Mouse (Mus musculus): ENCODE measurements around the gene Pla2g3. TPM values are rescaled to one million over a fixed set of nuclear protein-coding genes. Genes with fewer than 3 reads are reported as not detected.

Pla2g3 gene
- total RNA-seq, 2 experiments from 2014 or later = 0.09 TPM; not detected in 1

DNA sequence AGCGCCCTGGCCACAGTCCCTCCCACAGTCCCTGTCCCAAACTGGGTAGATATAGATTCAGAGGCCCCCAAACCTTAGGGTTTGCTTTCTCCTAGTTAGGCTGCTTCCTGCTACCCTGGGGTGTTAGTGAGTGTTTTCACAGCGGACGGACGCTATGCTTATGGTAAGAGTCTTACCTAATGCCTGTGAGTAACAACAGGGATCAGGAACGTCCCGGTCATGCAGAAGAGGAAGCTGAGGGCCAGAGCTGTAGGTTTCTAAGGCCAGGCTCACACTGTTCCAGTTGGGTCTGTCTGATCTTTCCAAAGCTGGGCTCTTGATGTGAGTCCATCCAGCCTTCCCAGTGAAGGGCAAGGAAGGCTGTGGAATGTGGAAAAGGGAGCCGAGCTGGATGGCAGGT is 1.7 kb upstream of the Pla2g3 start:
- intact Hi-C loops (cut with DNase I; ENCODE audit: low total_unique reads) = no loop called here
- DNase-seq = no peak

DNA sequence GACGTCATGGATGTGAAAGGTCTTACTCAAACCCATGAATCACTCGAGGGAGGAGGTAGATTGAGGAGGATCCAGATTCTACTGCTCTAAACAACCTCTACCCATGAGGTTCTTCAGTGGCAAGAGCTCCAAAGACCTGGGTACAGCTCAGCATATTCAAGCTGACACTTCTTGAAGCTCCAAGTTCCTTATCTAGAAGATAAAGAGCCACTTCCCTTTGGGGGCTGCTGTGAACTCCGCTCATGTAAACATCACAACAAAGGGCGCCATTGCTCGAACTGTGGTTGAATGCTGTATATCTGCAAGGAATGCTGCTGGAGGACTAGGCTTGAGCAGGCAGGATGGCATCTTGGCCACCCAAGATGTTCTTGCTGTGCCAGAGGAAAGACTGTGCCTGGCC is 952 bp downstream of the Pla2g3 start:
- DNase-seq = no peak
- intact Hi-C loops (cut with DNase I; ENCODE audit: low total_unique reads) = no loop called here

DNA sequence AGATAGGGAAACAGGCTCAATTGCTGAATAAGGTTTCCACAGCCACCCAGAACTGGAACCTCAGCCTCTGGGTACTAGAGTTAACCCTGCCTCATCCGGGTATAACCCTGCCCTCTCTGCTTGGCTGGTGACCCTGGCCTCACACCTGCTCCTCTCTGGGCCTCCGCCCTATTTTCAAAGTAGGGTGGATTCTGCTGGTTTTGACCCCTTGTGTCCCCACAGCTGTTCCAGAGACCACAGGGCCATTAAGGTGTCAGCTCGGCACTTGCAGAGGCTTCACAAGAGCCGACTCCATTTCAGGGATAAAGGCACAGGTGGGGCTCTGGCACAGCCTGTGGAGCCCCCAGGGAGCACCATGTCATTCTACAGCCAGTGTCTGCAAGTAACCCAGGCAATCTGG is 4.7 kb downstream of the Pla2g3 start:
- intact Hi-C loops (cut with DNase I; ENCODE audit: low total_unique reads) = no loop called here
- DNase-seq = no peak

DNA sequence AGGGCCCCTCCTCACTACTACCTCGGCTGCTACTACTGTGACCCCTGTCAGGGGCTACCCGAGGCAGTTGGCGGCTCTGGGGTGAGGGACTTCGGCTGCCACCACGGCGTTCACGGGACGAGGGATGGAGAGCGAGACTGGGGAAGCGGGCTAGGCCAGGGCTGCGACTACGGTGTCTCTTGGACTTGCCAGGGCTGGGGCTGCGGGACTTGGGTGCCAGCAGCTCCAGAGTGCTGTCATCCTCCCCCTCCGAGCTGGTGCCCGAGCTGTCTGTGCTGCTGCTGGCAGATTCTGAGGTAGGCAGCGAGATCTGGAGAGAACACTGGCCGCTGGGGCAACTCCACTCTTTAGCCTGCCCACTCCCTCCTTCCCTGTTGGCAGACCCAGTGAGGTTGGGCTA is 6.8 kb downstream of the Pla2g3 start:
- intact Hi-C loops (cut with DNase I; ENCODE audit: low total_unique reads) = no loop called here
- no peak for DNase-seq

DNA sequence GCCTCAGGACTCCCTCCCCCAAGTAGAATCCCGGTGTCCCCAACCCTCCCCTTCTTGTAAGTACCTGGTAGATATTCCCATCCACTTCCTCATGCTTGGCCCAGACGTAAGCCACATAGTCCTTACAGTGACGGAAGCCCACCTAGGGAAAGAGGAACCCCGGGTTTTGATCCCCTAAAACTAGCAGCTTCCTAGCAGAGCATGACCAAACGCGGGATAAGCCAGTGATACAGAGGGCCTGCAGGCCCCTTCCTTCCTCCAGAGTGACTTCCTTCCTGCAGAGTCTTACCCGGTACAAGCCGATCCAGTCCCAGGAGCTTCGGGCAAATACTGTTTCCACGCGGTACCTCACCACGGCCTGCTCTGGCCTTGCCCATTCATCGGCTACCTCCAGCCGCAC is 7.4 kb downstream of the Pla2g3 start:
- DNase-seq = no peak
- intact Hi-C loops (cut with DNase I; ENCODE audit: low total_unique reads) = no loop called here

DNA sequence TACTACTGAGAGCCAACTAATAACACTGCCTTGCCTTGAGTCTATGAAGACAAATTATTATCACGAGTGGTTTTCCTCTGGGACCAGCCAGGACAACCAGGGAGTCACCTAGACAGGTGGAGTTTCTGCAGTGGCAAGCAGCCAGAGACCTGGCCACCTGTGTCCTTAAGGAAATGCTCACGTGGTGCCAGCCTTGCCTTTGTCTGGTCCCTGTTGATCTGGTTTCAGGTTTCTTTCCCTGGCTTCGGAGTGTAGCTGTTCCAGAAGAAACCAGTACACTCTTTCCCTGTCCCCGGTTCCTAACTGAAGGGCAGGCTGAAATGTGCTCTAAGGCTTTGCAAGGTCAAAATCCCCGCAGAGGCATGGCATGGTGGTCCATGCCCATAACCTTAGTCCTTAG is 8.7 kb downstream of the Pla2g3 start:
- intact Hi-C loops (cut with DNase I; ENCODE audit: low total_unique reads) = no loop called here

DNA sequence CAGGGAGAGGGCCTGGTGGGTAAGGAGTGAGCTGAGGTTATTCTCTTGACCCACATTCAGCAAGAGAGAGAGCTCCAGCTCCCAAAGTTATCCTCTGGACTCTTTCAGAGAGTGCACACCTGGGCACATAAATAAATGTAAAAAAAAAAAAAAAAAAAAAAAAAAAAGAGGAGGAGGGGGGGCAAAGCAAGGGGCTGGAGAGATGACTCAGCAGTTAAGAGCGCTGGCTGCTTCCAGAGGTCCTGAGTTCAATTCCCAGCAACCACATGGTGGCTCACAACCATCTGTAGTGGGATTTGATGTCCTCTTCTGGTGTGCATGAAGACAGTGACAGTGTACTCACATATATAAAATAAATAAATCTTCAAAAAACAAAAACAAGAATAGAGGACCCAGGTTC is 9.2 kb downstream of the Pla2g3 start:
- intact Hi-C loops (cut with DNase I; ENCODE audit: low total_unique reads) = no loop called here
- DNase-seq = no peak

More for the DNA sequence above, 8.7 kb downstream of the Pla2g3 start:
- DNase-seq = no peak

DNA sequence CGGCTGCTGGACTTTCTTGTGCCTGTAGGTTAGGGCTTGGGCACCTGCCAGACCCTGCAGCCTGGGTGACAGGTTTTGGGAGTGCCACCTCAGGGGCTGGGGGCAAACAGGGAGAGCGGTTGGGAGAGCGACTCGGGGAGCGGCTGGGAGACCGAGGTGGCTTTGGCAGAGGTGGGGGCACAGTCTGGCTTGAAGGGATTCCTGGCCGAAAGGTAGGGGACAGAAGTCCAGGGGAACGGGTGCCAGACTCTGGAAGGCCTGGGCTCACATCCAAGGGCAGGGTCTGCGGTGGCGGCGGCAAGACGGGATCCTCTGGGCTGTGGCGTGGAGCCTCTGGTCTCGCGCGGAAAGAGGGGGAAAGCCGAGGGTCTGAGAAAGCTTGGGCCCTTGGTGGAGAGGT is 14.0 kb downstream of the Pla2g3 start:
- DNase-seq = no peak

DNA sequence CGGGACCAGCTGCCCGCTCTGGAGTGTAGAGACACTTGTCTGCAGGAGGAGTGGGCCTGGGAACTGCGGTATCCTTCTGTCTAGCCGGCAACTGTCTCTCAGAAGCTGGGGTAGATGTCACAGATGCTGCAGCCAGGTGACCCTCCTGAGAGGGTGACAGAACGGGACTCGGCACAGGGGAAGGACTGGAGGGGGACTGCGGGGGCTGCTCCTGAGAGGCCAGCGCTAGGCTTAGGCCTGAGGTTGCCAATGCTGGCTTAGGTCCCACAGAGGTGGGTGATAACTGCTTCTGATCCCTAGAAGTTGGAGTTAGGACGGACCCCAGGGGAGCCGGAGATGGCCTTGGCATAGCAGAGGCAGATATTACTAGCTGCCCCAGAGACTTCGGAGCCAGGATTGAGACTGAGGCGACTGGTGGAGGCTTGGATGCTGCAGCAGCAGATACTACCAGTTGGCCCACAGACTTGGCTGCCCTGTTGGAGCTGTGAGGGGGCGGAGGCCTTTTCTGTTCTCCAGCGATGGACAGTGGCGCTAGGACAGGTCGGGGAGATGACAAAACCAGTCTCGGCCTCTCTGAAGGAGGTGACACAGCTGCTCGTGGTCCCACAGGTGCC is 14.5 kb downstream of the Pla2g3 start:
- intact Hi-C loops (cut with DNase I; ENCODE audit: low total_unique reads) = no loop called here
- no peak for DNase-seq

More for the DNA sequence above, 14.0 kb downstream of the Pla2g3 start:
- intact Hi-C loops (cut with DNase I; ENCODE audit: low total_unique reads) = no loop called here

DNA sequence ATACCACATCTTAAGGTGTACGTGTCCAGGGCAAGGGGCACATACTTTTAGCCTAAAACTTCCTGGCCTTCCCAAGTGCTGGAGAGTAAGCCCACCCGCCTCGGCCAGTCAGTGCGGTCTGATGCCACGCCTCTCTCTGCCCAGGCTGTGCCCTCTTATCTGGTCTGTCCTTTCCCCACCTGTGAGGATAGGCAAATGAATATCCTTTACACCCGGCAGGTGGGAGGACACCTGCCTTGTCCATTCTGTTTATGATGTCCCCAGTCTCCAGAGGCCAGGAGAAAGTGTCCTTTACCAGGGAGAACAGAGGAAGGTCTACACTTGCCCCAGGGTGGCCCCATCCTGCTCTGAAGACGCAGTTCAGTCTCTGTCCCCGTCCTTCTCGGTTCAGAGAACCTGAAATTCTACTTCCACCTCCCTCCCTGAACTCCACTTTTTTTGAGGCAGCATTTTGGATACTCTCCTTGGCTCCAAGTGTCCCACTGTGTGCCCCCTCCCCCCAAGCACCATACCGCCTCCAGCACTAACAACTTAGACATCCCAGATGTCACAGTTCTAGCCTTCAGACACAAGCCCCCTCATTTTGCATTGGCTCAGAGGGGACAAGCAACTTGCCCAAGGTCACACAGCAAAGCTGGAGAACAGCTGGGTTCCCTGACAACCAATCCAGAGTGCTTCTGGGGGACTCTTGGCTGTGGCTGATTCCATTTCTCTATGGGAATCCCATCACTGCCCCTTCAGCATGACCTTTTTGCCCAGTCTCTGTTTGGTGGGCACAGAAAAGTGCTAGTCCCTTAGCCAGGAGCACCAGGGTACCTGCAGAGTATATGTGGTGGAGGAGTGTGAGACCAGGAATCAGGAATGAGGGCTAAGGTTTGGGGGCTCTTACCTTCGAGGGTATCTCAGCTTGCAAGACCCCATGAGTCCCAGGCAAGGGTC is 15.9 kb downstream of the Pla2g3 start:
- intact Hi-C loops (cut with DNase I; ENCODE audit: low total_unique reads) = no loop called here

DNA sequence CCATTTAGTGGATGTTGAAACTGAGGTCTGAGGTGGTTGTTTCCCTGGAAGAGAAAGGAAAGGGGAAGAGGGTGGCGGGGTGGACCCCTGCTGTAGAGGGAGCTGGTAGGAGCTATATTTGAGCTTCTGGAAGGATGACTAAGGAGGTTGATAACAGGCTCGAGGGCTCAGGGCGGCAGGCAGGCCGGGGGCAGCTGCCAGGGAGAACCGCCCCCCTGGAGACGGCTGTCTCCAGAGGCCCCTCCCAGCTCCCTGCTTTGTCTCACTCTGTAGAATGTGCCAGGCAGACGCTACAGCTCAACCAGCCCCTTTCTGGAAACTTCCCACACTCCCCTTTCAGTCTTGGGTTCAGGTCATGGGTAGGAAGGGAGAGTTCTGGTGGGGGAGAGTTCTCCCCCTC is 20.1 kb downstream of the Pla2g3 start:
- no peak for DNase-seq
- intact Hi-C loops (cut with DNase I; ENCODE audit: low total_unique reads) = no loop called here

More for the DNA sequence above, 15.9 kb downstream of the Pla2g3 start:
- DNase-seq = no peak

DNA sequence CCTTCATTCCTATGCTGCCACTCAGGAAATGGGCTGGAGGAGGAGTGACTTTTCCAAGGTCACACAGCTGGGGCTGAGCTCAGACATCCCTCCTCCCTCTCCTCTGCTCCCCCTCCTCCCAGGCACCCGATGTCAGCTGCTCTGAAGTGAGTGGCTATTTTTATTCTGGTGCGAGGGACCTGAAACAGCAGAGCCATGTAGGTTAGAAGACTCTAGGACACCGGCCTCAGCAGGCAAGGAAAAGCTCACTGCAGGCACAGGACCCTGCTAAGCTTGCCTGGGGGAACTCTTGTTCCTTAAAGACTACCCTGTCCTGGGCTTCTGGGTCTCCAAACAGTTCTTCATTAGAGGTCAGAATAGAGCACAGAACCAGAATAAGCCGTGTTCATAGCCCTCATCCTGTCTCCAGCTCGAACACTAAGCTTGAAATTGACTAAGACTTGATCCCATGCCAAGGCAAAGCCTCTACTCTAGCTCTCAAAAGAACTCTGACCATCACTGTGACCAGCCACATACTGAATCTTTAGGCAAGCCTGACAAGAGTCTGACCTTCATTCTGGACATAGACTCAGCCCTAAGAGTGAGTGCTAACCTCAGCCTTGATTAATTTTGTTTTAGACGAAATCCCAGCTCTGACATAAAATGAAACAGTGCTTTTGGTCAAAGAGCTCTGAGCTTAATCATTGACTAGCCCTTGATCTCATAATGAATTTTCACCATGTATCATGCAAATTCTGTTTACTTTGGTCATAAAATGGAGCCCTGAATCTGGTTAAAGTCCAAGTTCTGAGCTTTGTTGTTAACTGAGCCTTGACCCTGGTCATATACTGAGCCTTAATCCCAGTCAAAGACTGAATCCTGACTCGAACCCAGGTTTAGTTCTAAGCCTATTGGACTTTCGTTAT is 21.3 kb downstream of the Pla2g3 start:
- intact Hi-C loops (cut with DNase I; ENCODE audit: low total_unique reads) = no loop called here
- no peak for DNase-seq

DNA sequence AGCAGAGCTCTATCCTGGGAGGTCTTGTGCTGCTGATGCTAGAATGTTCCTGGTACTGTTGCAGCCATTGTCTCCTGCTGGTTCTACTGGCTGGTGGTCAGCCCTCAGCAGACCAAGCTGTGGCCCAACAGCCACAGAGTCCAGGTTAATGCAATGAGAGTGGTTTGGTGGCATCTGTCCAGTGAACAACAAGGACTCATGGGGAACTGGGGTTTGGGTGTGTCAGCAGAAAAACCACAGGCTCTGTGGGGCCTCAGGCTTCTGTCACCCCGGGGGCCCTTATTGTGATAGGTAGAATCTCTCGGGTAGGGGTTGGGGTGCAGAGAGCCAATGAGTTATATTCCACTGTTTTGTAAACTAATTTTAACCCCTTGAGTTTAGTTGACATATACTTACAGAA is 22.2 kb downstream of the Pla2g3 start:
- no peak for DNase-seq
- intact Hi-C loops (cut with DNase I; ENCODE audit: low total_unique reads) = no loop called here

DNA sequence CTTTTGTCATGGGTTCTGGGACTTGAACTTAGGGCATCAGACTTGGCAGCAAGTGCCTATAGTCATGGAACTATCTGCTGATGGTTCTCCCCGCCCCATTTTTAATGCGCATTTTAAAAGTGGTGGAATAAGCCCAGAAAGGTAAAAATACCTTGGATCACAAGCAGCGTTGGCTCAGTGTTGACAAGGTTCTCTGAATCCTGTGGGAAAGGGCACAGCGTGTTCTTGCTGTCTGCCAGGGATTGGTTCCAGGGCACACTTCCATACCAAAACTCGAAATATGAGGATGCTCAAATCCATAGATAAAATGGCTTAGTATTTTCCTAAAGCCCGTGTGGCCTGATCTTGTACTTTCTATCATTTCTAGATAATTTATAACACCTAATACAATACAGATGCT is 25.2 kb downstream of the Pla2g3 start:
- intact Hi-C loops (cut with DNase I; ENCODE audit: low total_unique reads) = no loop called here
- DNase-seq = no peak

DNA sequence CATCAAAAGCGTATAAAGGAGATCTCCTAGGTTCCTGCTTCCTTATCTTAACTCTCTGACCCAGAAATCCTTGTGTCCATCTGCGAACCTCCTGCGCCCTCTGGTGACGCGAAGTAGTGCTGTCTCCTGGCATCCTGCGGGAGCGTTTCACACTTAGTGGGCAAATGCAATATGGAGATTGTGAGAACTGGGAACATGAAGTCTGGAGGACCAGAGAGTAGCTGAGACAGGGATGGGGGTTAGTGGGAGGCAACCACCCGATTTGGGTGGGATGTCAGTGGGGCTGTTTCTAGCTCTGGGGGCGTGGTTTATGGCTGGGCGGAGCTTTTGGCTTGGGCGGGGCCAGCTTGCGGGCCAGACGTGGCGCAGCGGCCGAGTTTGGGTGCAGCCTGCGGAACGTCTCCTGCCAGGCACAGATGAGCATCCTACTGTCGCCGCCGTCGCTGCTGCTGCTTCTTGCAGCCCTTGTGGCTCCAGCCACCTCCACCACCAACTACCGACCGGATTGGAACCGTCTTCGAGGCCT is 26.5 kb downstream of the Pla2g3 start, which contains the start of gene Selenom:
Gene Selenom, plus strand, starts transcription at position 156 of the 526 bp plus-strand sequence.
- intact Hi-C loops (cut with DNase I; ENCODE audit: low total_unique reads) = no loop called here
- DNase-seq = peak; percentile 90

DNA sequence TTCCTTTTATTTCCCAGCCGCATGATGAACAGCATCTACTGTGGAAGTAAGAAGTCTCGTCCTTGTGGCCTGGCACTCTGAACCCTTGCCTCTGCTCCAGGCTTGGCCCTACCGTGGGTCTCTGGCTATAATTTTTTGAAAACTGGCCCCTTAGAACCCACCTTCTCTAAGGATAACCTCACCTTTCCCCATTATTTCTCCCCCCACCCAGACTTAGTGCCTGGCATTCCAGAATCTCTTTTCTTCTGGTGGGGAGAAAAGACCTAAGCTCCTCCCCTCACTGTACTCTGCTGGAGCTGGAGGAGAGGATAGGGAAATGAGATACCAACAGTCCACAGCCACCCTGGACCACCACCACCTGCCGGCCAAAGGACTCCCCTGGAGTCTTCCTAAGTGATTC is 27.1 kb downstream of the Pla2g3 start:
- no peak for DNase-seq
- intact Hi-C loops (cut with DNase I; ENCODE audit: low total_unique reads) = no loop called here

DNA sequence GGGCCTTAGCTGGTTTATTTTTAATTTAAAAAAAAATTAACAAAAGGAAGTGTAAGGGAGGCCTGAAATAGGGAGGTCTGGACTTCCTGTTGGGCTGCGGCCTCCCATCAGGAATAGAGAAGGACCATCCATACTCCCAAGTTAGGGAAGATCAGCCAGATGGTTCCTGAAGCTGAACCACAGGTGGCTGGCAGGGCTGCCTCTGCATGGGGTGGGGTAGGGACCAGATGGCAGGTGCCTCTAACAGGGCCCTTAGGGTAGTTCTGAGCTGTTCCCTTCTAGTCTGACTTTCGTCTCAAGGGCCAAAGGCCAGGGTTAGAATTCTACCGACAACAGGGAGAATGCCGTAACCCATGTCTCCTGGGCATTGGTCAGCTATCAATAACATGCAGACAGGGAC is 27.6 kb downstream of the Pla2g3 start:
- no peak for DNase-seq
- intact Hi-C loops (cut with DNase I; ENCODE audit: low total_unique reads) = loop anchor here (2.0 kb wide), 1 partner anchor 41 kb away; no protein-coding TSS in a partner anchor

DNA sequence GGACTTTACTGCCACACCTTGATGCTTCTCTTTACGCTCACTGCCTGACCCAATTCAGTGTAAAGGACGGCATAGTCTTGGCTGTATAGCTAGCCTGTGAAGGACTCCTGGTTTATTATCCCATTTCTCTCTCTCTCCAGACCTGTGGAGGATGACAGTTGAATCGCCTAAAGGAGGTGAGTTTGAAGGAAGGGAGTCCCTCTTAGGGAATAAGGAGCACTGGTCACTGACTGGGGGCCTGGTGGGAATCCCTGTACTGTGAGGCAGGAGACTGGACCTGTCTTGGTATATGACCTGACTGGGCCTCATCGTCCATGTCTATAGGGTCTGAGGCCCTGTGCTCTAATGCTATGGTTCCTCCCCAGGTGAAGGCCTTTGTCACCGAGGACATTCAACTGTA is 28.0 kb downstream of the Pla2g3 start:
- DNase-seq = no peak
- intact Hi-C loops (cut with DNase I; ENCODE audit: low total_unique reads) = loop anchor here (2.0 kb wide), 1 partner anchor 41 kb away; no protein-coding TSS in a partner anchor
